In genomic region chr16:90933534-90934176, GRCm38 (mm10) we compare ENCODE assay signal across 8 mouse cellular contexts. TPM values are rescaled to one million over a fixed set of nuclear protein-coding genes. Genes with fewer than 3 reads are reported as not detected.
A peak's percentile ranks its signal among the peaks of the same experiment; 100 is the strongest.
DNase-seq lines count a peak whose midpoint lies in the region; ATAC-seq and TF ChIP-seq lines count a peak whose summit lies in the region.

No protein-coding gene starts in this region.

- peak overlapping the region; percentile 81 for H3K9ac ChIP-seq in limb, embryonic 15.5 days

- H3K36me3 ChIP-seq in thymus, adult 2 months (ENCODE audit: control insufficient read depth, insufficient read depth, low read length) = peaks cover 5% of the 10 kb centered on the region
- H3K36me3 ChIP-seq in limb, embryonic 15.5 days = peaks cover 23% of the 10 kb centered on the region

- no peak overlapping the region for H3K27ac ChIP-seq in cerebellum, adult 2 months (ENCODE audit: insufficient read depth, low read length)
- H3K27ac ChIP-seq in thymus, adult 2 months (ENCODE audit: control insufficient read depth, insufficient read depth, low read length) = no peak overlapping the region
- peak overlapping the region; percentile 89 for H3K27ac ChIP-seq in limb, embryonic 15.5 days

- H3K9me3 ChIP-seq in limb, embryonic 15.5 days = no peaks in the 10 kb centered on the region

- no peak for DNase-seq in cerebellum, adult 2 months
- no peak for DNase-seq in cerebellum, adult 18-20 months
- no peak for DNase-seq in thymus, adult 2 months
- no peak for DNase-seq in thymus, adult 18-20 months
- DNase-seq in c-Kit-positive CD71-positive TER-119-positive erythroid progenitor cells, embryonic 14.5 days (ENCODE audit: low spot score) = no peak
- no peak for DNase-seq in cerebellum, adult 11 months

- H3K27me3 ChIP-seq in cerebellum, adult 2 months (ENCODE audit: control insufficient read depth, insufficient read depth, low read length) = no peaks in the 10 kb centered on the region
- H3K27me3 ChIP-seq in thymus, adult 2 months (ENCODE audit: control insufficient read depth, insufficient read depth, low read length) = no peaks in the 10 kb centered on the region
- no peaks in the 10 kb centered on the region for H3K27me3 ChIP-seq in limb, embryonic 15.5 days

- TF ChIP-seq POLR2A in cerebellum, adult 2 months (IDR thresholded peaks at IDR 0.05; ENCODE audit: borderline replicate concordance, insufficient read depth, low read length) = no peak
- TF ChIP-seq POLR2A in thymus, adult 2 months (IDR thresholded peaks at IDR 0.05; ENCODE audit: control insufficient read depth, extremely low read depth, insufficient read depth, low read length, poor library complexity) = no peak

- no peak for TF ChIP-seq CTCF in cerebellum, adult 2 months (IDR thresholded peaks at IDR 0.05; ENCODE audit: borderline replicate concordance, insufficient read depth, low read depth, low read length)
- no peak for TF ChIP-seq CTCF in thymus, adult 2 months (IDR thresholded peaks at IDR 0.05; ENCODE audit: borderline replicate concordance, control insufficient read depth, extremely low read depth, insufficient read depth, low read length, poor library complexity)

- ATAC-seq in limb, embryonic 15.5 days (ENCODE audit: insufficient number of reproducible peaks, low FRiP score, low TSS enrichment, low read depth) = no peak
- no peak for ATAC-seq in megakaryocyte progenitor cell, adult 5-6 weeks (replicated peaks; ENCODE audit: poor library complexity)

- peaks cover 4% of the 10 kb centered on the region; the same call in 1 of the 2 replicates for H3K4me1 ChIP-seq in cerebellum, adult 2 months (ENCODE audit: control insufficient read depth, insufficient read depth, low read length)
- peaks cover 4% of the 10 kb centered on the region; the same call in 1 of the 2 replicates for H3K4me1 ChIP-seq in thymus, adult 2 months (replicated peaks; ENCODE audit: control insufficient read depth, insufficient read depth, low read length)
- H3K4me1 ChIP-seq in limb, embryonic 15.5 days = peaks cover 3% of the 10 kb centered on the region

- H3K4me3 ChIP-seq in cerebellum, adult 2 months (replicated peaks; ENCODE audit: insufficient read depth, low read depth, low read length) = peak overlapping the region; percentile 63
- peak overlapping the region; percentile 96 for H3K4me3 ChIP-seq in thymus, adult 2 months (ENCODE audit: control insufficient read depth, insufficient read depth, low read length)
- H3K4me3 ChIP-seq in limb, embryonic 15.5 days = peak overlapping the region; percentile 89

- peak overlapping the region; percentile 82 for H3K4me2 ChIP-seq in limb, embryonic 15.5 days

- WGBS in cerebellum, adult 2 months = 24% methylated on average over 13 of the region's 13 CpGs
- WGBS in thymus, adult 2 months = 33% methylated on average over 13 of the region's 13 CpGs
- WGBS in limb, embryonic 15.5 days = 24% methylated on average over 13 of the region's 13 CpGs

RNA-seq across cellular contexts. Expression of gene Cfap298, which starts 1.3 kb away (rescaled TPM):
- polyA plus RNA-seq in cerebellum, adult 2 months (2012; rRNA removed) = 27.7 and 32.7 TPM in 2 replicates
- polyA plus RNA-seq in thymus, adult 2 months (2012; rRNA removed) = 20.7 and 25.3 TPM in 2 replicates
- polyA plus RNA-seq in limb, embryonic 15.5 days (2015; fragmentation: Nextera tagmentation; extraction: Ambion mirVana) = 32.1 and 40.9 TPM in 2 replicates
- 40.2 and 45.4 TPM in 2 replicates for total RNA-seq in megakaryocyte progenitor cell, adult 5-6 weeks (2015)
- total RNA-seq in megakaryocyte progenitor cell, adult 5-6 weeks (2017) = 70.1 and 77.7 TPM in 2 replicates
